ENCODE assay signal across 20 mouse cellular contexts in the genomic region with DNA sequence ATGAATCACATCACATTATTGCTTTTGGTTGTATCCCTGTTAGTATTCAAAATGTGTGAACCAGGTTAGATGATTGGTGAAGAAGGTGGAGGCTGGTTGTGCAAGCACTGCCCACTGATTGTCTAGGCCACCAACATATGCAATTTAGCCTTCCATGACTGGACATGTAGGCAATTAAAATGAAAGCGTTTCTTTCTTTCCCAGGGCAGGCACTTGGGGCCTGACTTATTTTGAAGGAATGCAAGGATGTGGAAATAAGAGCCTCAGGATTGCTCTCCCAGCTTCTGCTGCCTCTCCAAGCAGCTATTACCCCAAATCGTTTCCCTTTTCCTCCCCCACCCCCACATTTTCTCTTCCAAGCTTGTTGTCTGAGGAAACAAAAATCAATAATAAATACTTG.
"Had no signal": no experiment of that assay in that cellular context is flagged by ENCODE, and none has a peak within 500 bp of the region (broad histone marks: within the 10 kb centered on the region; RNA-seq: fewer than 3 reads in every experiment).

No protein-coding gene starts in this region.

- H3K4me2 ChIP-seq: limb, embryonic 13.5 days; liver, embryonic 12.5 days; liver, embryonic 15.5 days; lung, embryonic 15.5 days; midbrain, embryonic 12.5 days; midbrain, embryonic 15.5 days; neural tube, embryonic 12.5 days; neural tube, embryonic 15.5 days had no signal

- ATAC-seq: liver, embryonic 12.5 days; midbrain, embryonic 15.5 days had no signal

- H3K9me3 ChIP-seq: limb, embryonic 10.5 days; limb, embryonic 13.5 days; liver, embryonic 12.5 days; liver, embryonic 15.5 days; lung, embryonic 15.5 days; midbrain, embryonic 12.5 days; midbrain, embryonic 15.5 days; neural tube, embryonic 12.5 days; neural tube, embryonic 15.5 days had no signal

- H3K27me3 ChIP-seq: limb, embryonic 13.5 days; liver, embryonic 12.5 days; liver, embryonic 15.5 days; lung, embryonic 15.5 days; midbrain, embryonic 12.5 days; midbrain, embryonic 15.5 days; neural tube, embryonic 12.5 days; neural tube, embryonic 15.5 days had no signal

- H3K27ac ChIP-seq: limb, embryonic 10.5 days; limb, embryonic 13.5 days; liver, embryonic 12.5 days; liver, embryonic 15.5 days; lung, embryonic 15.5 days; macrophage; midbrain, embryonic 12.5 days; midbrain, embryonic 15.5 days; neural tube, embryonic 12.5 days; neural tube, embryonic 15.5 days; stomach, postnatal 0 days had no signal

- DNase-seq: kidney, adult 11 months; kidney, adult 8-10 months; kidney, postnatal 14 days; kidney, postnatal 4 days; liver; lung, adult 18-20 months; right cerebral cortex, postnatal 4 days; thymus, adult 18-20 months; thymus, postnatal 36 days had no signal

- H3K36me3 ChIP-seq: limb, embryonic 10.5 days; liver, embryonic 12.5 days; liver, embryonic 15.5 days; lung, embryonic 15.5 days; midbrain, embryonic 12.5 days; midbrain, embryonic 15.5 days; neural tube, embryonic 12.5 days; neural tube, embryonic 15.5 days had no signal

- H3K4me3 ChIP-seq: limb, embryonic 10.5 days; limb, embryonic 13.5 days; liver, embryonic 12.5 days; liver, embryonic 15.5 days; lung, embryonic 15.5 days; midbrain, embryonic 12.5 days; midbrain, embryonic 15.5 days; neural tube, embryonic 12.5 days; neural tube, embryonic 15.5 days had no signal

- H3K9ac ChIP-seq: limb, embryonic 13.5 days; liver, embryonic 12.5 days; liver, embryonic 15.5 days; lung, embryonic 15.5 days; midbrain, embryonic 12.5 days; midbrain, embryonic 15.5 days; neural tube, embryonic 12.5 days; neural tube, embryonic 15.5 days had no signal

- H3K4me1 ChIP-seq: liver, embryonic 12.5 days; liver, embryonic 15.5 days; neural tube, embryonic 12.5 days had no signal
